Mouse (Mus musculus): ENCODE data around the gene Gypa. TPM values are rescaled to one million over a fixed set of nuclear protein-coding genes. Genes with fewer than 3 reads are reported as not detected.

The Gypa gene
- polyA plus RNA-seq, 1 experiment from 2014 or later: 14.1 TPM

Other genes starting within 250 kb of the Gypa start
- 0.06 TPM in 2 replicates for gene Frem3, start 117.3 kb downstream of the Gypa start, polyA plus RNA-seq (2015; fragmentation: Nextera tagmentation; extraction: Ambion mirVana)
- 66.8 and 80.9 TPM in 2 replicates for gene Smarca5, start 245.7 kb downstream of the Gypa start, polyA plus RNA-seq (2015; fragmentation: Nextera tagmentation; extraction: Ambion mirVana)